Mouse (Mus musculus): ENCODE data around the gene Fmo1.

GRCm38 (mm10) chr1:162792306-162793044 lies 73.9 kb downstream of the Fmo1 start:
- TF ChIP-seq POLR2A (IDR thresholded peaks at IDR 0.05; ENCODE audit: low read depth, low read length), result no peak
- no peak for TF ChIP-seq CTCF (IDR thresholded peaks at IDR 0.05; ENCODE audit: borderline replicate concordance, insufficient read depth, low read length)
